Mouse (Mus musculus) ovary, adult 2 months (tissue): ENCODE results near the gene Mmachc. TPM values are rescaled to one million over a fixed set of nuclear protein-coding genes. Genes with fewer than 3 reads are reported as not detected.

Experiments
- polyA plus RNA-seq: library from polyadenylated mRNA; depleted of rRNA; stranded (reverse); fragments of >200 nt; gene quantifications from 2 replicates; pipeline ENCODE4 v1.2.3, GENCODE M21; 2012; rRNA removed

The Mmachc gene
- polyA plus RNA-seq: 7.6 and 10.1 TPM in 2 replicates

GRCm38 (mm10) chr4:116708201-116708764 lies at the start of gene Mmachc, which contains the start of gene Ccdc163:
TSS of gene Mmachc (minus strand) at chr4:116708406.
TSS of gene Ccdc163 (plus strand) at chr4:116708509.

GRCm38 (mm10) chr4:116720343-116721097 lies 12.3 kb upstream of the Mmachc start, which contains the start of gene Tesk2:
TSS of gene Tesk2 (plus strand) at chr4:116720948.

GRCm38 (mm10) chr4:116685402-116686061 lies 22.7 kb downstream of the Mmachc start, which contains the start of gene Prdx1:
TSS of gene Prdx1 (plus strand) at chr4:116685544.

Other genes starting within 250 kb of the Mmachc start
- gene Mast2, start 244.2 kb downstream of the Mmachc start, polyA plus RNA-seq: 81.8 and 130 TPM in 2 replicates
- gene Ipp, start 200.9 kb downstream of the Mmachc start, polyA plus RNA-seq: 1.1 and 1.7 TPM in 2 replicates
- 2.3 and 2.6 TPM in 2 replicates for gene Tmem69, start 152.5 kb downstream of the Mmachc start, polyA plus RNA-seq
- gene Gpbp1l1, start 150.7 kb downstream of the Mmachc start, polyA plus RNA-seq: 18.0 and 32.4 TPM in 2 replicates
- 46.2 and 60.7 TPM in 2 replicates for gene Ccdc17, start 111.8 kb downstream of the Mmachc start, polyA plus RNA-seq
- 2.1 and 3.8 TPM in 2 replicates for gene Nasp, start 80.5 kb downstream of the Mmachc start, polyA plus RNA-seq
- gene Akr1a1, start 56.7 kb downstream of the Mmachc start, polyA plus RNA-seq: 495 and 544 TPM in 2 replicates
- gene Prdx1, start 22.9 kb downstream of the Mmachc start, polyA plus RNA-seq: 37.5 and 56.0 TPM in 2 replicates
- 32.7 and 45.1 TPM in 2 replicates for gene Ccdc163, start 103 bp upstream of the Mmachc start, polyA plus RNA-seq
- gene Tesk2, start 12.5 kb upstream of the Mmachc start, polyA plus RNA-seq: 3.3 and 4.7 TPM in 2 replicates
- 35.7 and 36.6 TPM in 2 replicates for gene Toe1, start 99.2 kb upstream of the Mmachc start, polyA plus RNA-seq
- 9.3 and 12.4 TPM in 2 replicates for gene Mutyh, start 99.3 kb upstream of the Mmachc start, polyA plus RNA-seq
- gene Hpdl, start 113.3 kb upstream of the Mmachc start, polyA plus RNA-seq: 2.5 and 3.4 TPM in 2 replicates
- 2.9 and 4.0 TPM in 2 replicates for gene Zswim5, start 169.0 kb upstream of the Mmachc start, polyA plus RNA-seq